Mouse (Mus musculus): ENCODE results near the gene Magi1.

- TF ChIP-seq POLR2A (IDR thresholded peaks at IDR 0.05; ENCODE audit: insufficient read depth, low read depth, low read length) (no peak), CTCF (IDR thresholded peaks at IDR 0.05; ENCODE audit: insufficient read depth, low read depth, low read length) (no peak)
Measured at GRCm38 (mm10) chr6:94036554-94036953, 247.2 kb downstream of the Magi1 start.

Measured in olfactory bulb, adult 2 months (tissue).